Mouse (Mus musculus) liver, adult (tissue): Measurements from ENCODE around the gene Lrrc4b.

Experiments used
- GATA4 ChIP-seq: IDR thresholded peaks from 2 replicates; pipeline ENCODE4 v1.6.1; 2014; ENCODE audit warnings: mild to moderate bottlenecking, low read length; ENCODE audit not compliant: insufficient replicate concordance

The Lrrc4b gene

DNA sequence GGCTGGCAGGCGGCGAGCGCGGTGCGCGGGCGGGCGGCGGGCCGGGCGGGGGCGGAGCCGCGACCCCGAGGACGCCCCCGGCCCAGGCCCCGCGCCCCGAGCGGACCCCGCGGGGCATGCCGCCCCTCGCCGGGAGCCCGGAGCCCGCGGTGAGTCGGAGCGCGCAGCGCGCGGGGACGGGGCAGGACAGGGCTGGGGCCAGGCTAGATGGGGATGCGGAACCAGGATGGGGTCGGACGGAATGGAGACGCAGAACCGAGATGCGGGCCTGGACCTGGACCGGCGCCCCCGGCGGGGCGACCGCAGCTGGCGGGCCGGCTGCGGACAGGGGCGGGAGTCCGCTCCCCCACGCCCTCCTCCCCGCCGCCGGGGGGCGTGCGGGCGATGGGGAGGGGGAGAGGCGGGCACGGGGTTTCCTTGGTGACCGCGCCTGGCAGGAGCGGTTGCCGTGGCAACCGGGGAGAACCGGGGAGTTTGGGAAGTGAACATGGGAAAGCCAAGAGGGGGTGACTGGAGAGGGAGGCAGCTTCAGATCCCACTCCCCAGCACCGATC lies at the start of gene Lrrc4b:
Lrrc4b (plus strand) TSS at position 51 of the 554 bp plus-strand sequence.
- TF ChIP-seq GATA4, result no peak

- TF ChIP-seq GATA4, result no peak
Measured at GRCm38 (mm10) chr7:44382541-44382940, 46.3 kb upstream of the Lrrc4b start.

GRCm38 (mm10) chr7:44383980-44384715 lies 44.7 kb upstream of the Lrrc4b start, which contains the start of gene Syt3:
Gene Syt3 (plus strand): TSS chr7:44384102.
- no peak for TF ChIP-seq GATA4

DNA sequence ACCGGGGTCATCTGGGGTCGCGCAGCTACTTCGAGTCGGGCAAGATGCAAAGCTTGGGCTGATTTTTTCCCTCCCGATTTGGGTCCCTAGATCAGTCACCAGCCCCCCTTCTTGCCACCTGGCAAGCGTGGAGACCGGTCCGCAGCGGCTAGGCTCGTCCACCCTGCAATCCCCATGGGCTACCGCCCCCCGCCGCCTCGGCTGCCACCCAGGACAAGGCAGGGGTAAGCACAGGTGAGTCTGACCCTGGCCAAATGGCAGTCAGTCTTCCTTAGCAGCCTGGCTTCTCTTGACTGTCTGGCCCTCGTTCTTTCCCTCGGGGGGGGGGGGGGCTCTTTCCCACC lies 44.1 kb upstream of the Lrrc4b start:
- TF ChIP-seq GATA4, result no peak

DNA sequence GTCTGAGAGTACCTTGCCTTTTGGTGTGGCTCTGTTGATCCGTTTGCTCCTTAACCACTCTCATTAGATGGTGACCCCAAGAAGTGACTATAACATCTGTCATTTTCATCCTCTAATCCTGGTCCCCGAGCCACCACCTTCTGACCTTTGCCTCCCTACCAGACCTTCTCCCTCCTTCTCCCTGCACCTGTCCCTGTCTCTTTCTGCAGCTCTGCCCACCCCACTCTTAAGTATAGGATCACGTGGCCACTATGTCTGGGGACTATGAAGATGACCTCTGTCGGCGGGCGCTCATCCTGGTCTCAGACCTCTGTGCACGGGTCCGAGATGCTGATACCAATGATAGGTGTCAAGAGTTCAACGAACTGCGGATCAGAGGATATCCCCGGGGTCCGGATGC lies 43.1 kb upstream of the Lrrc4b start, which contains the start of gene 1700008O03Rik:
1700008O03Rik (minus strand) TSS at position 101 of the 400 bp plus-strand sequence.
- TF ChIP-seq GATA4, result no peak

DNA sequence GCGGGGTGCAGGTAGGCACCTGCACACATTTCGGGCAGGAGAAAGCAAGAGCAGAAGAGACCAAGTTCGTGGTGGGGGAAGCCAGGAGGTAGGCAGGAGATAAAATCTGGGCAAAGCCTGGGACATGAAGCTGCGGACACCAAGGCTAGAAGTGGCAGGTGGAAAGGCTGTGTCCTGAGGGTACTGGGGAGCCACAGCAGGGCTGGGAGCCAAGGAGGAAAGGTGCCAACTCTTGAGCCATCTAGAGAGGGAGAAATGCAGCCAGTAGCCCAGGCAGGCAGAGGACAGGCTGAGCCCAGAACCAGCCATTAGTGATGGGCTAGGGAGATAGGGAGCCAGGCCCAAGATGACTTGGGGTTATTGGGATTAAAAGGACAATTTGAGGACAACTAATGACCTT lies 37.0 kb upstream of the Lrrc4b start:
- TF ChIP-seq GATA4, result no peak

- no peak for TF ChIP-seq GATA4
Measured at GRCm38 (mm10) chr7:44392341-44392740, 36.5 kb upstream of the Lrrc4b start.

- no peak for TF ChIP-seq GATA4
Measured at GRCm38 (mm10) chr7:44393284-44393683, 35.5 kb upstream of the Lrrc4b start.

DNA sequence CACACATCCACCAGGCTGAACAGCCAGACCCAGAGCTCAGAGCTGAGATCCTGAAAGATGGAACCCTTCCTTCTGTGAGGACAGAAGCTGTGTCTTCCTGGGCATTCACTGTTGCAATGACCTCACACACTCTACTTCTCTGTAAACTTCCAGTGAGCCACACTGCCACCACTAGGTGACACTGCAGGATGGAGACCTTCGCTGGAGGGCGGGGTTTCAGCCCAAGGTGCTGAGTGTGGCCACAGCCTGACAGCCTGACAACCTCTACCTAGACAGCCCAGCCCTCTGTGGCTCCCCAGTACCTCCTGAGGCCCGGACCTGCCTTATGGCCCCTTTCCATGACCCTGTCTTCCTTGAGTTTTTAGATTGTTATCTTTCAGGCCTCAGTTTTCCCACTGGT lies 30.2 kb upstream of the Lrrc4b start:
- TF ChIP-seq GATA4, result no peak

- no peak for TF ChIP-seq GATA4
Measured at GRCm38 (mm10) chr7:44401673-44402072, 27.1 kb upstream of the Lrrc4b start.

DNA sequence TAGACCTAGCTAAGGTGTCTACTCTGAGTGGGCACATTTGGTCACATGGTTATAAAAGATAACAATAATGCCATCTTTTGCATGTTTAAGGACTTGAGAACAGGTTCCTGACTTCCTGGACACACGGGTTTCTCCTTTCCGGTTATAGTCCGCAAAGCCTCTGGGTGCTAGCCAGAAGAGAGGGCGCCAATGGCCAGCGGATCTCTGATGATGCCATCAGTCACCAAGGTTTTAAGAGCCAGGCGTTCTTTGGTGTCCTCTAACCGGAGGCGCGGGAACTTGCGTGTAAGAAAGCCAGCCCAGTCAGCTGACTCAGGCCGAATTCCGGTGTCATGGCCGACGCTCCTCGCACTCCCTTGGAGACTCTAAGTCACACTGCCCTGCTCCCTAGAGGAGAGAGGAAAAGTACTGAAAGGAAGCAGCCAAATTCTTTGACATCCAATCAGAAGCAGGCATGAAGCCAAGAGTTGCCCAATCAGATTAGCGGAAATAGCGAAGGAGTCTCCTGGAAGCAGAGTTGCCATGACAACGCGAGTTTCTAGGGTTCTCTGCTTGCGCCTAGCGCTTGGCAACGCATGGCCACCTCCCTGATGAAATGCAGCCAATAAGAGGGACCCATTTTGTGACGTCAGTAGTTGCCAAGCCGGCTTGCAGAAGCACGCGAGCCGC lies 23.3 kb upstream of the Lrrc4b start:
- no peak for TF ChIP-seq GATA4

GRCm38 (mm10) chr7:44406015-44406355 lies 22.8 kb upstream of the Lrrc4b start:
- no peak for TF ChIP-seq GATA4

DNA sequence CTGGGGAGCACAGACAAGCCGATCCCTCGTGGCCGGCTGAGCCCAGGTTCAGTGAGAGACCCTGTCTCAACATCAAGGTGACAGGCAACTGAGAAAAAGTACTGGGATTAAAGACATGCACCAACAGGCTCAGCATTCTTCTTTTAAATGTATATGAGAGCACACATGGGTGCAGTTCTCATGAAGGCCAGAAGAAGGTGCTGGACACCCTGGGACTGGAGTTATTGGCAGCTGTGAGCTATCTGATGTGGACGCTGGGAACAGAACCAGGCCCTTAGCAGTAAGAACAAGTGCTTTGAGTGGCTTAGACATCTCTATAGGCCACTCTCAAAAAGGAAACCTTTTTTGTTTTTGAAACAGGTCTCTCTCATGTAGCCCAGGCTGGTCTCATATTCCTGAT lies 17.7 kb upstream of the Lrrc4b start:
- no peak for TF ChIP-seq GATA4

DNA sequence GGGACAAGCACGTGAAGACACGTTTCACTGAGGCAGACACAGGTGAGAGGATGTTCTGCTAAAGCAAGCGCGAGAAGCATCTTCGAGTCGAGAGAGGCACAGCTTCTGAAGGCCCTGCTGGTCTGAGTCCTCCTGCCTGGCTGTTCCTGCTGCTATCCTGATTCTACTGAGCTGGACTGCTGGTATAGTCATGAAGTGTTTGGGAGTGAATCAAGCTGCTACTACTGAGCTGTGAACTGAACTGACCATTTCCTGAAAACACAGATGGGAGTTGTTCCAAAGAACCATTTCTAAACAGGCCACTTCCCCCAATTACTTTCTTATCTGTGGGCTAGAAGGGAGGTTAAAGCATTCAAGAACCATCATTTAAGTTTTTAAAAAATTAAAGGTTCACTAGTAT lies 15.5 kb upstream of the Lrrc4b start:
- TF ChIP-seq GATA4, result no peak

- no peak for TF ChIP-seq GATA4
Measured at GRCm38 (mm10) chr7:44427666-44428065, 1.2 kb upstream of the Lrrc4b start.

DNA sequence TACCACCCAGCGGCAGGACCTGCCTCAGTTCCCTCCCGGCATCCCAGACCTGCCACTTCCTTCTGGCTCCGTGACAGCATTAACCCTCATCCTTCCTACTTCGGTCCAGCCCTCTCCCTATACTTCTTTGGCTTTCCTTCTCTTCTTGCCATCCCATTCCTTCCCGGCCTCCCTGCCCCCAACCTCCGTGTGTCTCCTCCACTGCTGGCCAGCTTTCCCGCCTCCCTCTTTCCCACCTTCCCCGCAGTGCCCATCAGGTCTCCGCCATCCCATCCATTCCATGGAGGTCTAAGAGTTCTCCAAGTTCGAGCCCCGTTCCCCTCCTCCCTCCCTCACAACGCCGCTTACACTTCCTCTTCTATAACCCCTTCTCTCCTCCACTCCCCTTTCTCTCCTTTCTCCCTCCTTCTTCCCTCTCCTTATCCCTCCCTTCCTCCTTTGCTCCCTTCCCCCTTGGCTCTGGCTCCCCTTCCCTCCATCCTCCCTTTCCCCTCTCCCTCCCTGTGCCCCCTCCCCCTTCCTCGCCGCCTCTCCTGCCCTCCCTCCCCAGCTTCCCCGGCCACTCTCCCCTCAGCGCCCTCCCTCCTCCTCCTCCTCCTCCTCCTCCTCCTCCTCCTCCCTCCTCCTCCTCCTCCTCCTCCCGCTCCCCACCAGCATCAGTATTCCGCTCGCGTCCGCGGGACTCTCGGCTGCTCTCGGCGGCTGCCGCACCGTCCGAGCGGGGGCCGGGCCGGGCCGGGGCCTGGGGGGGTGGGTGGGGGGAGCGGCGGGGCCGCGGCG lies 457 bp upstream of the Lrrc4b start:
- TF ChIP-seq GATA4, result no peak
